Comparison of ENCODE assay signal across 15 mouse cellular contexts in the genomic region with DNA sequence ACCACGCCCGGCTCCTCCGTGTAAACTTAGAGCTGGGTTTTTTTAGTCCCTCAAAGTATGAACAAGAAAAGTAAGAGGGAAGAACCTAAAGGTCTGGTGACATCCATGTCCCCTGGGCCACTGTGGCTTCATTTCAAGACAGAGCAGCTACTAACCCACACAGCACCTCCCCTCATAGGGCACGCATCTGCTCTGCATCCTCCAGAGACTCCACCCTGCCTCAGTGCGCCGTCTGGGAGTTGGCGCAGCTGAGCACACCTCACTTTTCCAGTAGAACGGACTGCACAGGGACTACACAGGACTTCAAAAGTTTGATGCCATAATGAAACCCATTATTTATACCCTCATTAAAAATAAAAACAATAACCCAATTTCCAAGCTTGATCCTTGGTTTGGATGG.
"Had no signal": no experiment of that assay in that cellular context is flagged by ENCODE, and none has a peak within 500 bp of the region (broad histone marks: within the 10 kb centered on the region; RNA-seq: fewer than 3 reads in every experiment).

No protein-coding gene starts in this region.

- H3K27me3 ChIP-seq: limb, embryonic 13.5 days; neural tube, embryonic 12.5 days had no signal

- H3K9me3 ChIP-seq: limb, embryonic 13.5 days; neural tube, embryonic 12.5 days had no signal

- DNase-seq: kidney, adult 11 months; kidney, adult 9 months; kidney, postnatal 36 days; layer of hippocampus, adult 9-11 months; layer of hippocampus, postnatal 36 days; lung, adult 18-20 months; lung, postnatal 36 days; right cerebral cortex, postnatal 14 days; thymus, postnatal 4 days had no signal

- ATAC-seq: lung, postnatal 0 days had no signal

- H3K36me3 ChIP-seq: limb, embryonic 13.5 days; neural tube, embryonic 12.5 days had no signal

- H3K4me3 ChIP-seq: limb, embryonic 13.5 days; neural tube, embryonic 12.5 days had no signal

- H3K9ac ChIP-seq: limb, embryonic 13.5 days; liver, embryonic 14.5 days; neural tube, embryonic 12.5 days had no signal

- H3K27ac ChIP-seq: kidney, postnatal 0 days; limb, embryonic 13.5 days; liver, embryonic 14.5 days; neural tube, embryonic 12.5 days; stomach, postnatal 0 days had no signal

- H3K4me2 ChIP-seq: limb, embryonic 13.5 days; neural tube, embryonic 12.5 days had no signal
